Mouse (Mus musculus) C3H10T1/2 (cell line): ENCODE data around the gene Ftsj3. TPM values are rescaled to one million over a fixed set of nuclear protein-coding genes. Genes with fewer than 3 reads are reported as not detected.

ENCODE experiments used
- polyA plus RNA-seq, 2 experiments: library from polyadenylated mRNA; unstranded; fragments of >200 nt; fragmentation: generic; extraction: Trizol; gene quantifications; one replicate each; pipeline ENCODE4 v1.2.1; 2012; ENCODE audit warnings: missing spikeins in 2 of 2

The Ftsj3 gene
- polyA plus RNA-seq = 10 to 100 TPM; 19.5 to 25.6 TPM

DNA sequence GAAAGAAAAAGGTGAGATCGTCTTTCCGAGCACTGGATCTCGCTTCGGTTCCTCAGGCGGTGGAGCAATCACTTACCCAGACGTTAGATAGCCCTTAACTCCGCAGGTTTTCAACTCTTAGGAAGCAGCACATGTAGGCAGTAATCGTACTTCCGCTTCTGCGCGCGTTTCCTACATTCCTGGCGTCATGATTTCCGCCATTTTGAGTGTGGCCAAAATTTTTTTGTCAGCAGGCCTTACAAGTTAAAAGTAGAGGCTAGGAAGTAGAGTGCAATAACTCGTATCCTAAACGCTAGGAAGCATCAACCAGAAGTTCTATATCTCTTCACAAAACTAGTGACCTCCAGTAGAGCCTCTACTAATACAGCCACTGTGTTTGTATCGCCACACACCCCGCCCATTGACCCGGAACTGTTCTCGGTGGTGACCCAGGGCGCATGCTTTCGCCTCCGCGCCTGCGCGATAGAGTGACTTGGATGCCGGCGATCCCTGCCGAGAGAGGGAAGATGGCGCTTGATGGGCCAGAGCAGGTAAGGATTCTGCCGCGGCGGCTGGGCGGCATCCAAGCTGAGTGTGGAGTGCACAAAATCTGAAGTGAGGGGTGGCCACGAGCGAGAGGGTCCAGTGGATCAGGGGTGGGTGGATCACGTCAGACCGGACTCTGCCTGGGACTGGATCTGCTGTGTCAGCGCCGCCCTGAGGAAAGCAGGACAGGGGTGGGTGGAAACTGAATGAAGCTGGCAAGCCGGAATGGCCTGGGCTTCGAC, at the start of gene Ftsj3, which contains the start of gene Psmc5:
Gene Ftsj3 (minus strand): TSS at position 395 of the 767 bp plus-strand sequence.
Gene Psmc5 (plus strand): TSS at position 470 of the 767 bp plus-strand sequence.

DNA sequence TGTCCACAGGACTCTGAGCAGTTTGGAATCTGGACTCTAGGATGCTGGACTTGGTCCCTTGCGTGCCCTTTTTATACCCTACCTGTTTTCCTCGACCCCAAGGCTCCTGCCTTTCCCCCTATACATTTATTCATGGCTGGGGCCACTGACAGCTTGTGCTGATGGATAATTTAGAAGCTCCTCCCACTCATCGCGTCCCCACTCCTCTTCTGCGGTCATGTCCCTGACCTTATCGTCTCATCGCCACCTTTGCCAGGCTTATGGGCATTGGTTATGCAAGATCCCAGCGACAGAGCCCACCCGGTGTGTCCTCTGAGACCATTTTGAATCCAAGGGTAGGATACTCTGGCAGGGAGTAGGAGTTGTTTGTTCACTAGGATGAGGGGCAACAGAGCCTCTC, 45.9 kb upstream of the Ftsj3 start, which contains the start of gene Gh:
Gene Gh (minus strand): TSS at position 101 of the 400 bp plus-strand sequence.

DNA sequence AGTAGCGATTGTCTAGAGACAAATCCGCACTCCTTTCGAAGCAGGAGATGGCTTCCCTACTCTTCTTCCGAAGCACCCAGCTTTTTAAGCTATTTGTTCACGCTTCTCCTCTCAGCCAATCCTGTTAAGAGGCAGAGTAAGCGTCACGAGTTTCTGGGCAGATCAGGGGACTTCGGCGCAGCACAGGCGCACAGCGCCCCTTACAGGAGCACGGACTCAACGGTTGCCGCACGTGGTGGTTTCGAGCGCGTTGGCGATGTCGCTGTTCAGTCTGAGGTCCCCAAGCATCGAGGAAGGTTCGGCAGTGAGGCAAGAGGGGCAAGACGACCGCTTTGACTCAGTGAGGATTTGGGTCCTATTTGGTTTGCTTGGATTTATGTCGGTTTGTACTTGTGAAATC, 20.6 kb upstream of the Ftsj3 start, which contains the start of gene Tcam1:
Gene Tcam1 (plus strand): TSS at position 219 of the 400 bp plus-strand sequence.

DNA sequence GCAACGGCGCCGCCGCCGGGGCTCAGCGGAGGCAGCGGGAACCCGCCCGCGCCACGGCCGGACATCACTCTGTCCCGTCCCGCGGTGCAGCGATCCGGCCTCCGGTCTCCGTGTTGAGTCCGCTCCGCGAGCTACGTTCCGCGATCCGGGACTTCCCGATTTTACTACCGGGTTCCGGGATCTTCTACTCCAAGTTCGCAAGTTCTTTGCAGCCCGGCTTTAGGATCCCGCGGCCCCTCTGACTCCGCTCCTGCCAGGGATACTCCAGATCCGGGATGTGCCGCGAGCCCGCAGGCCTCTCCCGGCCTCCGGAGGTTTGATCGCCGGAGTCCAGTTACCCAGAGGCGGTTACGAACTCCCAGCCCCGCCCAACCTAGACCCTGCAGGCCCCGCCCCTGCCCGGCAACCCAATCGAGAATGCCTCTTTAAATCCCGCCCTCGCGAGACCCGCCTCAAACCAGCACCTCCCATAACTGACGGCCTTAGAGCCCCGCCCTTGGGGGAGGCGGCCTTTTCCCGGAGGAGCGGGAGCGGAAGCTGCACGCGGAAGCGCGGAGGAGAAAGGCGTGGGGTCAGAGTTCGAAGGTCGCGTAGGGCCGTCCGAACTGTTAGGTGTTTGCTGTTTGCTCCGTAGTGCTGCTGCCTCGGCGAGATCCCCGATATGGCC, 16.9 kb upstream of the Ftsj3 start, which contains the start of gene Smarcd2:
Gene Smarcd2 (minus strand): TSS at position 329 of the 667 bp plus-strand sequence.

DNA sequence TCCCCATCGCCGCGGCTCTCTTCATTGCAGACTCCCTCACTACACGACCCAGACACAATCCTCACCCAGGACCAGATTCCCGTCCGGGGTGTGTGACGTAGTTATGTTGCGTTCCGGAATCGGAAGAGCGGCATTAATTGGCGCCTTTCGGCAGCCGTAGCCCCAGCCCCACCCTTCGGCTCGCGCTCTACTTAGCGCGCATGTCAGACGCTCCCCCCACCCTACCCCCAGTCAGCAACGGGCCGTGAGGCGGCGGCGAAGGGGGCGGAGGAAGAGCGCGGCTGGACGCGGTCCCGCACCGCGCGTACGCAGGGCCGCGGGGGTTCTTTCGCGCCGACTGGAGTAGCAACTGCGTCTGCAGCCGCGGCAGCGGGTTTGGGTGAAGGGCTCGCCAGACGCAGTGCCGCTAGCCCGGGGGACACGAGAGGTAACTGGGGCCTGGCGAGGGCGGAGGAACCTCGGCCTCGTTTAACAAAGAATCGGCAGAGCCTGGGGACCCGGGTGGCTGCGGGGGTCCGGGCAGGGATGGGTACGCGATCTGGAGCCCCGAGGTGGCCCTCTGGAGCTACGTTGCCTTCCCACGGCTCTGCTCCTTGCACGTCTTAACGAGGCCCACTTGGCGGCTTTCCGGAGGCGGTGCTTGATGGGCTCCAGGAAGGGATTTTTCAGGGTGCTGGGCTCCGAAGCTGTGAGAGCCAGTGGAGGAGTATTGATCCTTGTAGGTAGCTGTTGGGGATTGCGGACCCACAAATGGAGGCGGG, 39.0 kb downstream of the Ftsj3 start, which contains the start of gene Ddx42:
Gene Ddx42 (plus strand): TSS at position 197 of the 761 bp plus-strand sequence.

DNA sequence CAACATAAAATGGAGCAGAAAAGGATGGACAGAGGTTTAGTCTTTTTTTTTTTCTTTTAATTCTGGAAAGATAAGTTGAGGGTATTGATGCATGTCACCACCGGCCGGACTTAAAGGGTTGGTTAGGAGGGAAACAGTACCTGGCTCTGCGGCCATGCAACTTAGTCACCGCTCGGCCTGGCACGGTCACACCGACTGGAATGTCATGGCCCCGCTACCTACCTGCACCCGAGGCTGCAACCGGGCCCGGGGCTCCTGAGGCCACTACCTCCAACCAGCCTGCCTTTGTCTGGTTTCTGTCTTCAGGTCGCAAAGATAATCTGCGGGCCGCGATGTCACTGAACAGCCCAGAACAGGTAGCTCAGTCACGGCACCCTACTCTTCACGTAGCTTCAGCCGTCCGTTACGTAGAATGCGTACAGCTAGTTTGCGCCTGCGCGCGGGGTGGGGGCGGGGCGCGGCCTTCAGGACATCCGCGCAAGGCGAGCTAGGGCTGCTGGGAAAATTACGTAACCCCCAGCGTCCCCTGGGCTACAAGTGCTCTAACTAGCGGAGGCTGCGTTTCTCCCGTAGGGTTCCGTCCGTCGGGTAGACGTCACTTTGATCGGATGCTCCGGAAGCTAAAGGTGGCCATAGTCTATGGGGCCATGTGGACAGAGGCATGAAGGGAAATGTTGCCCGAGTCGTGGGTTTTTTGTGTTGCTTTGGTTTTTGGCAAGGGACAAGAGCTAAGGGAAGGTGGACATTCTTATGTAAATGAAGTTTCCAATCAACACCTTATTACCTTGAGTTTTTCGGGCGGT, 39.8 kb downstream of the Ftsj3 start, which contains the start of gene Ccdc47:
Gene Ccdc47 (minus strand): TSS at position 418 of the 803 bp plus-strand sequence.

DNA sequence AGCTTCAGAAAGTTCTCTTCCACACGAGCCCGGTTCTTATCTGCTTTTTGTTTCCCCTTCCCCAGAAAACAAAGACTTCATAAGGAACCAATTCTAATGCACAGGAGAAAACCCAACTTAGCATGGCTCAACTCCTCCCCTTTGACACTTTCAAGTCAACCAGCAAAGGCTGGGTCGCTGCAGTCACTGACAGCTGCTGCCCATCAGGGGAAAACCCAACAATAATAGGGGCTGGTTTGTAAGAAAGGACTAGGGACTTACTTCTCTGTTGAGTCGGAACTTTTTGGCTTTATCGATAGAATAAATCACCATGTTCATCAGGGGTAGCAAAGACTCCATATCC, 53.8 kb downstream of the Ftsj3 start, which contains the start of gene Strada:
Gene Strada (minus strand): TSS at position 46 of the 343 bp plus-strand sequence.

Other genes starting within 250 kb of the Ftsj3 start
- gene Kcnh6, start 248.0 kb downstream of the Ftsj3 start, polyA plus RNA-seq = not detected
- gene Dcaf7, start 219.2 kb downstream of the Ftsj3 start, polyA plus RNA-seq = 10 to 100 TPM; 17.9 to 41.8 TPM
- 10 to 100 TPM in 1 of 2 experiments, 1 to 10 TPM in 1; 8.3 to 12.9 TPM for gene Taco1, start 190.0 kb downstream of the Ftsj3 start, polyA plus RNA-seq
- 10 to 100 TPM in 1 of 2 experiments, 1 to 10 TPM in 1; 9.4 to 26.9 TPM for gene Map3k3, start 171.5 kb downstream of the Ftsj3 start, polyA plus RNA-seq
- gene Gm10840, start 95.2 kb downstream of the Ftsj3 start, polyA plus RNA-seq = 1 to 10 TPM in 1 of 2 experiments, not detected in 1; 1.1 TPM
- gene Limd2, start 95.2 kb downstream of the Ftsj3 start, polyA plus RNA-seq = 10 to 100 TPM; 71.9 to 89.6 TPM
- gene Strada, start 53.9 kb downstream of the Ftsj3 start, polyA plus RNA-seq = 10 to 100 TPM; 15.6 to 21.2 TPM
- gene Ccdc47, start 39.7 kb downstream of the Ftsj3 start, polyA plus RNA-seq = 10 to 100 TPM in 1 of 2 experiments, 1 to 10 TPM in 1; 3.0 to 18.7 TPM
- 10 to 100 TPM in 1 of 2 experiments, 1 to 10 TPM in 1; 2.8 to 28.5 TPM for gene Ddx42, start 39.2 kb downstream of the Ftsj3 start, polyA plus RNA-seq
- 100 to 1,000 TPM; 181 to 374 TPM for gene Psmc5, start 75 bp upstream of the Ftsj3 start, polyA plus RNA-seq
- 10 to 100 TPM; 42.5 to 74.2 TPM for gene Smarcd2, start 16.9 kb upstream of the Ftsj3 start, polyA plus RNA-seq
- gene Tcam1, start 20.6 kb upstream of the Ftsj3 start, polyA plus RNA-seq = under 1 TPM; 0.07 to 0.14 TPM
- gene Gh, start 45.8 kb upstream of the Ftsj3 start, polyA plus RNA-seq = under 1 TPM; 0.05 to 0.09 TPM
- gene Cd79b, start 58.7 kb upstream of the Ftsj3 start, polyA plus RNA-seq = under 1 TPM in 1 of 2 experiments, not detected in 1; 0.06 TPM
- under 1 TPM in 1 of 2 experiments, not detected in 1; 0.02 TPM for gene Scn4a, start 97.2 kb upstream of the Ftsj3 start, polyA plus RNA-seq
- gene Prr29, start 109.4 kb upstream of the Ftsj3 start, polyA plus RNA-seq = not detected
- gene Icam2, start 132.0 kb upstream of the Ftsj3 start, polyA plus RNA-seq = under 1 TPM in 1 of 2 experiments, not detected in 1; 0.13 TPM
- 1 to 10 TPM in 1 of 2 experiments, under 1 TPM in 1; 0.71 to 5.3 TPM for gene Ern1, start 231.8 kb upstream of the Ftsj3 start, polyA plus RNA-seq